Mouse (Mus musculus): ENCODE measurements around the gene Mrln.

Gene Mrln

GRCm38 (mm10) chr10:70204505-70205399 lies at the start of gene Mrln:
Mrln (plus strand) TSS chr10:70204664.
- no peak for TF ChIP-seq GATA4 (IDR thresholded peaks at IDR 0.05; ENCODE audit: insufficient replicate concordance, low read length)

DNA sequence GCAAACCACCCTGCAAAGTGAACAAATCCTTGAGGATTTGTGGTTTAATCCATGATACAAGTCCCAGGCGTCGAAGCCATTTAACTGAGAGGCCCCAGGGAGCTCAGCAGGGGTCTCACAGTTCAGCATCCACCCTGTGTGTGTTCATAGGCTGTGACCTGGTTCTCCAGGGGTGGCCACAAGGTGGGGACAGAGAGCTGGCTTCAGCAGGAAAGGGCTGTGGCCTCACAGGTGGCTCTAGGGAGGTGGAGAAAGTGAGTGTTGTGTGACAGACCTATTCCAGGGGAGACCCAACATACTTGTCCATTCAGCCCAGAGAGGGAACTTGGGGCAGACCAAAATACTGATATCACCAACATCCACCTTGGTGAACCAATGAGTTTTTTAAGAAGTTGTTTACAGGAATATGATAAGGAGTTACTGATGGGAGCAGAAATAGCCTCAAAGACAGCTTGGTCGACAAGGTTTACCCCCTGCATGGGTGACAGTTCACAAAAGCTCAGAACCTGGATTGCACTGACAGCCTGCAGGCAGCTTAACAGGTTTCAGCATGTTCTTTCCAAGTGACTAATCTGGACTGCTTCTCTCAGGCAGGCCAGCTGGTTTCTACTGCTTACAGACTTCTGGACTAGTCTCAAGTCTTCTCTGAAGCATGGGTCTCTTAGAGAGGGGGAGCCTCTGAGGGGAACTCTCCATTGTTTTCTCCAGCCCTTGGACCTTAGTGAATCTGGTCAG lies 47.9 kb upstream of the Mrln start:
- no peak for TF ChIP-seq GATA4 (IDR thresholded peaks at IDR 0.05; ENCODE audit: insufficient replicate concordance, low read length)

DNA sequence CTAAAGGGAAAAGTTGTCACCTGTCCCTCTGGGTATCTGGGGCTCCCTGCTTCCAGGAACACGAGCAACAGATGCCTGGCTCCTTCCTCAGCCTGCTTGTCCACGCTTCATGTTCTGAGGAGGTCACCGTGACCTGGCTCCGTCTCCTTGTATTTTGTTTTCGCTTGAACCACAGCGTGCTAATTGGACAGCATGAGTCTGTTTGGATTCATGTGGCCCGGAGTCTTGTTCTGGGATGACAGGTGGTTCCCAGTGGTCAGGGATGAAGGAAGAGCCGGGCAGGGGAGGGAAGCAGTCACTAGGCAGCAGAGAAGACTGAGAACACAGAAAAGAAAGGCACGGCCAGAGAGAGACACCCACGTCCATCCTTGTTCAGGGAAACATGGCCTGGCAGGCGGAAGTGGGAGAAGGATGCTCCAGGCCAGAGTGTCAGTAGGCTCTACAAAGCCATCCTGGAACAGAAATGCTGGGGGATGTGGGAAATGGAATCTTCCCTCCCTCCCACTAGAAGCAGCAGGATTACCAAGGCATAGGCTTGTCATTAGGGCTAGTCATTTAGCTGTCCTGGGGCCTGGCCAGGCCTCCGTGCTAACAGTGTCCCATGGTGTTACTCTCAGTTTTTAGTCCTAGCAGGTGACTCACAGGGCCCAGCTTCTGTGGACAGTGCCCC lies 44.7 kb upstream of the Mrln start:
- no peak for TF ChIP-seq GATA4 (IDR thresholded peaks at IDR 0.05; ENCODE audit: insufficient replicate concordance, low read length)

DNA sequence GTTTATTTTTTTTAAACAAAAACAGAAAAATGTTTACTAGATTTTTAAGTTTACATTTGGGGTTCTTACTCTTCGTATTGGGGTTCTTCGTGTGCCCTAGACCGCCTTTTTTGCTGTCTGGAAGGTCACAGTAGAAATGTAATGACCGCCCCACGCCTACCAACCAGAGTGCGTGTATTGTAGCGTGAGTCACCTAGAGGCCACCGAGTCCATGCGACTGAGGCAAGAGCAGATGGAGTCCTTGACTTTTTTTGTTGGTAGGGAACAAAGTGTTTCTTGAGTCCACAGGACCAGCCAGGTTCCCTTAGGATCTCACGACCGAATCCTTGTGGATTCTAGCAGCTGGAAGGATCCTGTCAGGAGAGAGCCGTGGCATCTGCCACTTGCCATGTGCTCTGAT lies 43.7 kb upstream of the Mrln start:
- no peak for TF ChIP-seq GATA4 (IDR thresholded peaks at IDR 0.05; ENCODE audit: insufficient replicate concordance, low read length)

GRCm38 (mm10) chr10:70161504-70161903 lies 43.0 kb upstream of the Mrln start:
- TF ChIP-seq GATA4 (IDR thresholded peaks at IDR 0.05; ENCODE audit: insufficient replicate concordance, low read length): no peak

DNA sequence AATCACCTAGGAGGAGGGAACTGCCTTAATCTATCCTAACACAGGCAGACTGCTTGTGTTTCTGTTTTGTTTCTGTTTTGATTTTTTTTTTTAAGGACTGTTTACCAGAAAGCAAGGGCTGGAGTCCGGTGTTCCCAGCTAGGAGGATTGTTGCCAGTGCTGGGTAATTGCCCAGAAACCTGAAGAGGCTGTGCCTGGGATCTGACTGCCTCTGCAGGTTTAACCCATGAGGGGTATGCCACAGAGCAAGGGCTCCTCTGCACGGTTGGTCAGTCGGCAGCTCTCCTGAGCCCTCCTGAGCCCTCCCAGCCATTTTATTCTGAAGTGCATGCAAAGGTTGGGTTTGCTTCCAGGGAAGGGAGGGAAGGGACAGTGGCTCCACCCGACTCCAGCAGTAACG lies 40.8 kb upstream of the Mrln start:
- no peak for TF ChIP-seq GATA4 (IDR thresholded peaks at IDR 0.05; ENCODE audit: insufficient replicate concordance, low read length)

DNA sequence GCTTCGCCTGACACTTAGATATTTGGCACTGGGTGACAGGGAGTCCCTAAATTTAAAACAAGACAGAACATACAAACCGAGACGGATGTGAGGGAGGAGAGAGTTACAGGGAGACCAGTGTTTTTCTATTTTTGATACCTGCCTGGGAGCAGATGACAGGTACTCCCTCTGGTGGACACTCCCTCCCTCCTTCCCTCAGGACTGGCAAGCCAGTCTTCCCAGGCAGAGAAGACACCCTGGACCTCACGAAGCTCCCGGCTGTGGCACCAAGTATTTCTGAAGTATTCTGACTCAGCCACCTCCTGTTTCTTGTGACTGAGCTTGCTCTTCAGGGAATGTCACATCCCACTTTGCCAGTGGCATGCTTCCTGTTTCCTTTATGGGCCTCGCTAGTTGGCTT lies 38.6 kb upstream of the Mrln start:
- no peak for TF ChIP-seq GATA4 (IDR thresholded peaks at IDR 0.05; ENCODE audit: insufficient replicate concordance, low read length)

GRCm38 (mm10) chr10:70166427-70166826 lies 38.0 kb upstream of the Mrln start:
- no peak for TF ChIP-seq GATA4 (IDR thresholded peaks at IDR 0.05; ENCODE audit: insufficient replicate concordance, low read length)

DNA sequence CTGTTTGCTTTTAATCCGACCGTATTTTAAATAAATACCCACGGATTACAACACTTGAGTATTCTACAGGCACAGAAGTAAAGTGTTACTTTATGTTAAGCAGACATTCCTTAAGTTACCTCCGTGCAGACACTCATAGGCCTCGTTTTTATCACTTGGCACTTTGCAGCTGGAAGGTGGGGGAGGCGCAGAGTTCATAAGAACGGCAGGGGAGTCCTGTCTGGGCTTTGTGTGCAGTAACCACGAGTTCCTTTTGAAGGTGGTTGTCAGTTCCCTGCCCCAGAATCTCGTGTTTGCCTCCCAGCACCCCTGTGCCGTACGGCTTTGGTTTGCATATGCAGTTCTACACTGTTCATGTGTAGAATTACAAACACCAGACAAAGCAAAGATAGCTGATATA lies 36.8 kb upstream of the Mrln start:
- no peak for TF ChIP-seq GATA4 (IDR thresholded peaks at IDR 0.05; ENCODE audit: insufficient replicate concordance, low read length)

- no peak for TF ChIP-seq GATA4 (IDR thresholded peaks at IDR 0.05; ENCODE audit: insufficient replicate concordance, low read length)
These were observed 36.1 kb upstream of the Mrln start for GRCm38 (mm10) chr10:70168396-70168795.

- TF ChIP-seq GATA4 (IDR thresholded peaks at IDR 0.05; ENCODE audit: insufficient replicate concordance, low read length): no peak
These were observed 35.4 kb upstream of the Mrln start for GRCm38 (mm10) chr10:70169044-70169443.

DNA sequence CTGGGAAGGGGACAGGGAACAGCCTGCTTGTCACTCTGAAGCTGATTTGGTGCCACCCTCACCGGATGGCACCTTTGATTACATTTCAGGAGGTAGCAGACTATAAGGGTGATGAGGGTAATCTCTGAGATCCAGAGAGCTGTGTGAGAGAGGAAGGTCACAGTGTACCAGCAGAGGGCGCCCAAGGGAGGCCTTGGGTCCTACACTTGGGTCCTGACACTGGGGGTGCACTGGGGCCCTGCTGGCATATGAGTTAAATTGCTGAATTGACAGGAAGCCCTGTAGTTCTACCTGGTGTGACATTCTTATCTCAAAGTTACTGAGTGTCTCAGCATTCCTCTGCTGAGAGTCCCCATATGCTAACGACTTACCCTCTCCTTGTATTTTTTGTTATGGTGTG lies 31.1 kb upstream of the Mrln start:
- TF ChIP-seq GATA4 (IDR thresholded peaks at IDR 0.05; ENCODE audit: insufficient replicate concordance, low read length): no peak

DNA sequence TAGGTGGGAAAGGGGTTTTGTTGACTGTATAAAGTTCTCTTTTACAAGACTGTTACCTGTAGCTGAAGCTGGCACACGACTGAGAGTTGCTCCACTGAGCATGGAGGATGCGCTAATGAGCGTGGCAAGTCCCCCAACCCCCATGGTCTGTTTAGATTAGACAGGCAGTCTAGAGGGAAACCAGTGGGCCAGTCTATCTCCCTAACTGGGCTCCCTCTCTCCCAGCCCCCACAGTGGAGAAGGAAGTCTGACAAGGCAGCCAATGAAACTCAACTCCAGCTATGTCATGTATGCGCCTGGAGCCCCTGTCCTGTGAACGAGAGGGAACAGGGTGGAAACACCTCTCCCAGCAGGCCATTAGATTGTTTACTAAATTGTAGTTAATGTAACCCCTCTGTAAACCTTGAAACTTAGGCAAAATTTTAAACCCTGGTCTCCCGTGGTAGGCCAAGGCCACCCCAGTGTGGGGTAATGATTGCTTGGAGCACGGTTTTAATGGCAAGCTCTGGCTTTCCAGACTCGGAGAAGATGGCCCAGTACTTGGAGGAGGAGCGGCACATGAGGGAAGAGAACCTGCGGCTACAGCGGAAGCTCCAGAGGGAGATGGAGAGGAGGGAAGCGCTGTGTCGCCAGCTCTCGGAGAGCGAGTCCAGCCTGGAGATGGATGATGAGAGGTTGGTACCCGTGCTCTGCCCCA lies 29.8 kb upstream of the Mrln start:
- no peak for TF ChIP-seq GATA4 (IDR thresholded peaks at IDR 0.05; ENCODE audit: insufficient replicate concordance, low read length)

GRCm38 (mm10) chr10:70180727-70181126 lies 23.7 kb upstream of the Mrln start:
- no peak for TF ChIP-seq GATA4 (IDR thresholded peaks at IDR 0.05; ENCODE audit: insufficient replicate concordance, low read length)

DNA sequence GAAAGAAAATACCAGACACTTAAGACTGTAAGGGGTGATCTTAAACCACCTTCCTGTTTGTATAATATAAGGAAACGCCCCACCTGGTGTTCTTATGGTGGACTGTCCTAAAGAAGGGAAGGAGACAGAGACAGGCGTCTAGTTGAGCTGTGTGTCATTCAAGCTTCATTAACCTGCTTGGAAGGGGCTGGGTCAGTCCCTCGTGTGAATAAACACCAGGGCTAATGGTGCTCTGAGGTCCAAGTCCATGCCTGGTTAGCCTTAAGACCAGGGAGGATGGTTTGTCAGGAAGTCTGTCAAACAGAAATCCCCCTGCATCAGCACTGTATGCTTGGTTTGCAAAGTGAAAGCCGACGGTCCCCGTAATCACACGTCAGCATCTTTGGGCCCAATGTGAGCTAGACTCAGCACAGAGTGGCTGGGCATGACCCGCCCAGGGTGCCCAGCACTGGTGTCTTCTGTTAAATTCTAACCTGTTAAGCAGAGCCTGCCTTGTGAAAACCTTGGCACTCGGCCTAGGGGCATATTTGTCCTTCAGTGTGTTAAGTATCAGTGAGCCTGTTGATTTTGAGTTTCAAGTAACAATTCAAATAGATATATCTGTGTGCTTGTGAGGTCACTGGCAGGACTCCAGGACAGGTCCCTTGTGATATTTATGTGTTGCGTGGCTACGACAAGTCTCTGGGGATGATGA lies 23.0 kb upstream of the Mrln start:
- TF ChIP-seq GATA4 (IDR thresholded peaks at IDR 0.05; ENCODE audit: insufficient replicate concordance, low read length): no peak
